Mouse (Mus musculus) CH12.LX (cell line): ENCODE data around the gene Hist1h1c.
"Not testable (repeated sequence)": the region's sequence is repeated elsewhere in the genome, so short reads cannot be mapped to it uniquely, and the experiment has no call there.

Experiments used
- POLR2A ChIP-seq: IDR thresholded peaks from 2 replicates; pipeline ENCODE4 v1.6.1; 2011; ENCODE audit warnings: low read depth, mild to moderate bottlenecking, improper control_type of control experiment, low read length
- ZKSCAN1 ChIP-seq: IDR thresholded peaks from 2 replicates; pipeline ENCODE4 v1.6.1; 2012; ENCODE audit warnings: low read depth, inconsistent platforms, low read length, improper control_type of control experiment, borderline replicate concordance

GRCm38 (mm10) chr13:23717593-23718245 is 20.9 kb upstream of the Hist1h1c start:
- TF ChIP-seq POLR2A, ZKSCAN1: not testable (repeated sequence)
